Mouse (Mus musculus) hindbrain, embryonic 16.5 days (tissue): ENCODE measurements around the gene Xrcc2. TPM values are rescaled to one million over a fixed set of nuclear protein-coding genes. Genes with fewer than 3 reads are reported as not detected.
A peak's percentile ranks its signal among the peaks of the same experiment; 100 is the strongest.
"Not testable (repeated sequence)": the region's sequence is repeated elsewhere in the genome, so short reads cannot be mapped to it uniquely, and the experiment has no call there.

Experiments
- ATAC-seq: fragments of 200-750 bp; cut with Nextera tagmentation; 2 replicates; pipeline ENCODE4 v1.8.0; 2017; ENCODE audit warnings: moderate TSS enrichment, moderate library complexity
- H3K27ac ChIP-seq: fragments of 300-500 bp; sonication (generic); 2 replicates; pipeline ENCODE4 v1.5.1; 2014; ENCODE audit warnings: low read depth, mild to moderate bottlenecking, control low read depth, low read length, moderate library complexity
- H3K27me3 ChIP-seq: fragments of 300-500 bp; sonication (generic); replicated peaks from 2 replicates; pipeline ENCODE4 v1.6.1; 2014; ENCODE audit warnings: low read length; ENCODE audit not compliant: control insufficient read depth, insufficient read depth
- H3K36me3 ChIP-seq: fragments of 300-500 bp; sonication (generic); 2 replicates; pipeline ENCODE4 v1.6.1; 2014; ENCODE audit warnings: mild to moderate bottlenecking, low read length, moderate library complexity, mixed read lengths; ENCODE audit not compliant: control insufficient read depth, insufficient read depth
- H3K4me1 ChIP-seq: fragments of 300-500 bp; sonication (generic); 2 replicates; pipeline ENCODE4 v1.6.1; 2014; ENCODE audit warnings: low read depth, low read length; ENCODE audit not compliant: control insufficient read depth, insufficient read depth
- H3K4me2 ChIP-seq: fragments of 300-500 bp; sonication (generic); 2 replicates; pipeline ENCODE4 v1.6.1; 2014; ENCODE audit warnings: mild to moderate bottlenecking, low read length, control low read depth, moderate library complexity
- H3K4me3 ChIP-seq: fragments of 300-500 bp; sonication (generic); 2 replicates; pipeline ENCODE4 v1.5.1; 2014; ENCODE audit warnings: mild to moderate bottlenecking, low read length, control low read depth, moderate library complexity
- H3K9ac ChIP-seq: fragments of 300-500 bp; sonication (generic); 2 replicates; pipeline ENCODE4 v1.6.1; 2014; ENCODE audit warnings: low read depth, mild to moderate bottlenecking, control low read depth, low read length, moderate library complexity
- H3K9me3 ChIP-seq: fragments of 300-500 bp; sonication (generic); 2 replicates; pipeline ENCODE4 v1.6.1; 2014; ENCODE audit warnings: mild to moderate bottlenecking, low read length, moderate library complexity; ENCODE audit not compliant: control insufficient read depth
- WGBS: fragments of 180-500 bp; shearing (Covaris S2); extraction: QIAGEN DNeasy Blood & Tissue Kit; methylation state at CpG from one replicate; pipeline ENCODE4 v1.1.7; 2014; 5-methylcytosine and 5-hydroxymethylcytosine counted together
- polyA plus RNA-seq: library from polyadenylated mRNA; unstranded; fragments of >200 nt; fragmentation: Nextera tagmentation; extraction: Ambion mirVana; gene quantifications from 2 replicates; pipeline ENCODE4 v1.2.1, GENCODE M21; 2015

The Xrcc2 gene
- polyA plus RNA-seq, 1 experiment from 2014 or later: 4.1 TPM

- ATAC-seq: no peak
- WGBS: 89% methylated on average over 2 of the region's 2 CpGs
- Histone ChIP-seq H3K4me1 (no peaks in the 10 kb centered on the region), H3K36me3 (no peaks in the 10 kb centered on the region), H3K27ac (no peak overlapping the region), H3K9ac (no peak overlapping the region), H3K4me3 (no peak overlapping the region), H3K27me3 (no peaks in the 10 kb centered on the region), H3K4me2 (no peak overlapping the region), H3K9me3 (no peaks in the 10 kb centered on the region)
These were observed 30.2 kb upstream of the Xrcc2 start for GRCm38 (mm10) chr5:25735861-25736260.

GRCm38 (mm10) chr5:25734318-25734717 lies 28.7 kb upstream of the Xrcc2 start:
- Histone ChIP-seq H3K4me1 (no peaks in the 10 kb centered on the region), H3K4me2 (no peak overlapping the region), H3K36me3 (no peaks in the 10 kb centered on the region), H3K9me3 (no peaks in the 10 kb centered on the region), H3K4me3 (no peak overlapping the region), H3K9ac (no peak overlapping the region), H3K27me3 (no peaks in the 10 kb centered on the region), H3K27ac (no peak overlapping the region)
- ATAC-seq: no peak
- WGBS: 15% methylated on average over 1 of the region's 1 CpGs

GRCm38 (mm10) chr5:25724134-25724675 lies 18.6 kb upstream of the Xrcc2 start:
- no peaks in the 10 kb centered on the region for H3K36me3 ChIP-seq
- H3K4me3 ChIP-seq: no peak overlapping the region
- H3K4me2 ChIP-seq: no peak overlapping the region
- WGBS: 44% methylated on average over 1 of the region's 1 CpGs
- no peaks in the 10 kb centered on the region for H3K27me3 ChIP-seq
- H3K9ac ChIP-seq: no peak overlapping the region
- no peak overlapping the region for H3K27ac ChIP-seq
- H3K9me3 ChIP-seq: no peaks in the 10 kb centered on the region
- H3K4me1 ChIP-seq: no peaks in the 10 kb centered on the region
- no peak for ATAC-seq

GRCm38 (mm10) chr5:25723016-25723415 lies 17.4 kb upstream of the Xrcc2 start:
- Histone ChIP-seq H3K4me2 (no peak overlapping the region), H3K9me3 (no peaks in the 10 kb centered on the region), H3K27ac (no peak overlapping the region), H3K4me3 (no peak overlapping the region), H3K27me3 (no peaks in the 10 kb centered on the region), H3K4me1 (no peaks in the 10 kb centered on the region), H3K36me3 (no peaks in the 10 kb centered on the region), H3K9ac (no peak overlapping the region)
- WGBS: 73% methylated on average over 2 of the region's 2 CpGs
- ATAC-seq: no peak

GRCm38 (mm10) chr5:25719390-25719789 lies 13.8 kb upstream of the Xrcc2 start:
- no peak for ATAC-seq
- H3K9ac ChIP-seq: no peak overlapping the region
- H3K4me2 ChIP-seq: no peak overlapping the region
- no peak overlapping the region for H3K27ac ChIP-seq
- no peak overlapping the region for H3K4me3 ChIP-seq
- H3K9me3 ChIP-seq: no peaks in the 10 kb centered on the region
- no peaks in the 10 kb centered on the region for H3K36me3 ChIP-seq
- no peaks in the 10 kb centered on the region for H3K27me3 ChIP-seq
- H3K4me1 ChIP-seq: no peaks in the 10 kb centered on the region
- WGBS: 88% methylated on average over 4 of the region's 4 CpGs

- H3K4me2 ChIP-seq, H3K9me3 ChIP-seq, H3K9ac ChIP-seq, H3K27ac ChIP-seq, ATAC-seq, H3K4me3 ChIP-seq, H3K36me3 ChIP-seq, H3K27me3 ChIP-seq, H3K4me1 ChIP-seq: not testable (repeated sequence)
- 96% methylated on average over 4 of the region's 4 CpGs for WGBS
These were observed 7.5 kb upstream of the Xrcc2 start for GRCm38 (mm10) chr5:25713001-25713706.

GRCm38 (mm10) chr5:25704702-25705566 lies 691 bp downstream of the Xrcc2 start:
- WGBS: 25% methylated on average over 19 of the region's 19 CpGs
- Histone ChIP-seq H3K4me3 (peak overlapping the region; percentile 67), H3K27ac (no peak overlapping the region; the same call in 1 of the 2 replicates), H3K9ac (peak overlapping the region; percentile 77), H3K4me2 (peak overlapping the region; percentile 88), H3K9me3 (no peaks in the 10 kb centered on the region), H3K36me3 (0 out of 2 replicates have a peak, but pooled peaks cover 2% of the 10 kb centered on the region), H3K4me1 (peaks cover 12% of the 10 kb centered on the region), H3K27me3 (no peaks in the 10 kb centered on the region)
- ATAC-seq: peak; percentile 29

GRCm38 (mm10) chr5:25697941-25698340 lies 7.7 kb downstream of the Xrcc2 start:
- no peaks in the 10 kb centered on the region for H3K4me1 ChIP-seq
- 80% methylated on average over 7 of the region's 7 CpGs for WGBS
- H3K27ac ChIP-seq: no peak overlapping the region

GRCm38 (mm10) chr5:25696256-25696655 lies 9.4 kb downstream of the Xrcc2 start:
- no peak overlapping the region for H3K4me2 ChIP-seq
- no peak overlapping the region for H3K27ac ChIP-seq
- 79% methylated on average over 7 of the region's 7 CpGs for WGBS
- no peak for ATAC-seq
- no peaks in the 10 kb centered on the region for H3K27me3 ChIP-seq
- no peaks in the 10 kb centered on the region for H3K9me3 ChIP-seq
- no peak overlapping the region for H3K9ac ChIP-seq
- H3K4me1 ChIP-seq: no peaks in the 10 kb centered on the region
- H3K4me3 ChIP-seq: no peak overlapping the region
- H3K36me3 ChIP-seq: 0 out of 2 replicates have a peak, but pooled peaks cover 4% of the 10 kb centered on the region

More at GRCm38 (mm10) chr5:25697941-25698340, 7.7 kb downstream of the Xrcc2 start:
- Histone ChIP-seq H3K9ac (no peak overlapping the region), H3K27me3 (no peaks in the 10 kb centered on the region), H3K4me2 (no peak overlapping the region), H3K4me3 (no peak overlapping the region), H3K9me3 (no peaks in the 10 kb centered on the region), H3K36me3 (0 out of 2 replicates have a peak, but pooled peaks cover 2% of the 10 kb centered on the region)
- ATAC-seq: peak; percentile 73; the same call in 1 of the 2 replicates
